15 mouse cellular contexts compared by ENCODE assay signal in genomic region chr4:89382434-89382976, GRCm38 (mm10).
"Had no signal": no experiment of that assay in that cellular context is flagged by ENCODE, and none has a peak within 500 bp of the region (broad histone marks: within the 10 kb centered on the region; RNA-seq: fewer than 3 reads in every experiment).

No protein-coding gene starts in this region.

- H3K36me3 ChIP-seq: limb, embryonic 12.5 days; limb, embryonic 15.5 days had no signal

- H3K4me2 ChIP-seq: limb, embryonic 12.5 days; limb, embryonic 15.5 days; liver, embryonic 11.5 days; lung, embryonic 14.5 days; midbrain, embryonic 11.5 days had no signal

- ATAC-seq: liver, postnatal 0 days had no signal

- H3K27ac ChIP-seq: kidney, postnatal 0 days; limb, embryonic 12.5 days; limb, embryonic 15.5 days; liver, embryonic 14.5 days had no signal

- H3K27me3 ChIP-seq: limb, embryonic 12.5 days; limb, embryonic 15.5 days had no signal

- DNase-seq: kidney, postnatal 25 days; left cerebral cortex, postnatal 4 days; liver, postnatal 0 days; lung, embryonic 14.5 days; lung, postnatal 10 days; midbrain, embryonic 14.5 days; thymus, adult 18-20 months; thymus, postnatal 36 days had no signal

- H3K9ac ChIP-seq: limb, embryonic 12.5 days; limb, embryonic 15.5 days; liver, embryonic 14.5 days; liver, postnatal 0 days; lung, embryonic 14.5 days had no signal

- H3K4me3 ChIP-seq: limb, embryonic 12.5 days; limb, embryonic 15.5 days; megakaryocyte, embryonic 14.5 days had no signal

- H3K4me1 ChIP-seq: limb, embryonic 12.5 days; limb, embryonic 15.5 days had no signal

- H3K9me3 ChIP-seq: limb, embryonic 12.5 days; limb, embryonic 15.5 days had no signal
